Mouse (Mus musculus) left cerebral cortex, postnatal 14 days (tissue): ENCODE measurements around the gene Foxp4. TPM values are rescaled to one million over a fixed set of nuclear protein-coding genes. Genes with fewer than 3 reads are reported as not detected.

ENCODE experiments used
- DNase-seq, 2 experiments: peaks; one replicate each; pipeline ENCODE4 v3.0.0; 2021 to 2022; ENCODE audit warnings: low spot score in 2 of 2, mixed read lengths in 1 of 2
- intact Hi-C: fragments of 180-260 bp; cut with DNase I; formaldehyde crosslinking; loops from one replicate; pipeline ENCODE4 v1.15.1; 2025
- total RNA-seq, 2 experiments: library from RNA; stranded (reverse); gene quantifications; 2 replicates each; pipeline ENCODE4 v1.2.3; 2021

Foxp4 gene
- total RNA-seq, 2 experiments from 2014 or later, result 43.1 to 55.1 TPM

DNA sequence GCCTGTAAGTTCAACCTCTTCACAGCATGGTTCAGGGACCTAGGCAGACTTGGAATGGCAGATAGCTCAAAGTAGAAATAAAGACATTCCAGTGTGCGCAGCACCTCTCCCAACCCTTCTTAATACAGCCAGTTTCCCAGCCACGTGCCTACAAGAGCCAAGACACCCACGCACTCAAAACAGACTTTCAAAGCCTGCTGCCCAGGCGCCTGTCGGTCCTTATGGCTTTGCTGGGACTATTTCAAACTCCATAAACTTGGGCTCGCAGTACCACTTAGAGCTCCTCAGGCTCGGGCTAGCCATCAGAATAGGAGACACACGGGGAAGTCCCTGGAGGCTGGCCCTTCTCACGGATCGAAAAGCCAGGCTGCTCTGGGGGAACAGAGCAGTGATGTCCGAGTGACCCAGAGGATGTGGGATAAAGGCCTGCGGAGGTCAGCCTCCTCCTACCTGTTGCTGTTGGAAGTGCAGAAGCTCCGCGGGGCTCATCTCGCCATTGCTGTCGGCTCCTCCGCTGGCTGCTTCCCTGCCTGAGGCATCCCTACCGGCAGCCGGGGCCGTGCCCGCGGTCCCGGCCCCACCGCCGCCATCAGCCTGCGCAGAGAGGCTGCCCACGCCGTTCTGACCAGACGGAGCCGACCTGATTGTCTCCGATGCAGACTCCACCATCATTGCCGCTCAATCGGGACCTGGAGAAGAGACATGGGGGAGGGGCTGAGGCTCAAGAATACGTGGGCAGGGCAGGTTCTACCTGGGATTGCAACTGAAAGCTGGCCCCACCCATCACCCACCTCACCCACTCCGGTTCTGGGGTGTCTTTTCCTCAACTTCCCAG is 20.4 kb downstream of the Foxp4 start:
- DNase-seq, result peak in 1 of 2 experiments; percentile 45
- intact Hi-C loops, result no loop called here

- intact Hi-C loops, result no loop called here
- no peak for DNase-seq
Measured at GRCm38 (mm10) chr17:47901782-47902181, 22.7 kb downstream of the Foxp4 start.

- no peak for DNase-seq
- intact Hi-C loops, result no loop called here
Measured at GRCm38 (mm10) chr17:47900716-47901115, 23.7 kb downstream of the Foxp4 start.

DNA sequence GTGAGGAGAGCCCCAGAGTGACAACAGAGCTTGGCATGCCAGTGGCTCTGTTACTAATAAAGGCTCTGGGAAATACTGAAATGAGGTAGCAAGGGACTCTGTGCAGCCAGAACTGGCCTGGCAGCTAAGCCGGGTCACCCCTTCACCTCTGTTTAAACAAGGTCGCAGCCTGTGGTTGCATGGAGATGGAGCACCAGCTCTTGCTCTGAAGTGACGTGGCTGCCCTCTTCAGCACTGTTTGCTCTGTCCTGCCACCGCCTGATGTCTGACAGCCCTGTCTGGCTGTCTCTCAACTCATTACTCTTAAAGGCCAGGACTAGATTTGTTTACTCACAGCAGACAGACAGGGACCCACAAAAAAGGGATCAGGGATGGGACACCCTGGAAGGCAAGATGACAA is 25.3 kb downstream of the Foxp4 start:
- intact Hi-C loops, result no loop called here
- DNase-seq, result no peak

DNA sequence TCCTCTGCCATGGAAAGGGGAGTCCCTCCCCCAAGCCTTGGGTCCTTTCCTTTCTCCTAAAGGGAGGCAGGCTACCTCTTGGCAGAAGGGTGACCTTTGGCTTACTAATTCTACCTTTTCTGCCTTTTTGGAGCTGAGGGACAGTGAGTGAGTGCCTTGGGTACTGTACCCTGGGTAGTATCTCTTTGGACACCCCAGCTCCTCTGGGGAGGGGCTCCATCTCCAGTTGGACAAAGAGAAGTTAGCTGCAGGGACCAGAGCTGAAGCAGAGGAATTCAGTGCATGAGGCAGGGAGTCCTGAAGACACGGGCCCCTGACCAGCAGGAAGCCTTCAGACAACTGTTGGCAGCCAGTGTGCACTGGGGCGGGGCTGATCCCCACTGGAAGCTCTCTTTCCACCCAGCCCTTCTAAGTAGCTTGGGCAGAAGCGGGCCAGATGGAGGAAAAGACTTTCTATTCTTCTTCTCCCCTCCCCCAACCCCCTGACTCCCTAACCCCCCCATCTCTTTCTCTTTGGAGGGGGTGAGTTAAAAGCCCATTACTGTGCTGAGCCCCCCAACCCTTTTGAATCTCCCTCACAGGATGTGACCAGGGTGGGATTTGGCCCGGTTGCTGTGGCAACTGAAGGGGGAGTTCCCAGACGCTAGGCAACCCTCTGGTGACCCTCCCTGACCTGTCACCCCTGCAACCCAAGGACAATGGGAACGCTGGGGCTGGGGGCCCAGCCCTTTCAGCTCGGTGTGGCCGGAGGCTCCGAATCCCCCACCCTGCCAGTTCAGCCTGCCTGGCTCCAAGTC is 26.3 kb downstream of the Foxp4 start:
- no peak for DNase-seq
- intact Hi-C loops, result no loop called here

- intact Hi-C loops, result no loop called here
- no peak for DNase-seq
Measured at GRCm38 (mm10) chr17:47889727-47890126, 34.7 kb downstream of the Foxp4 start.

- DNase-seq, result no peak
- intact Hi-C loops, result no loop called here
Measured at GRCm38 (mm10) chr17:47889267-47889666, 35.2 kb downstream of the Foxp4 start.

DNA sequence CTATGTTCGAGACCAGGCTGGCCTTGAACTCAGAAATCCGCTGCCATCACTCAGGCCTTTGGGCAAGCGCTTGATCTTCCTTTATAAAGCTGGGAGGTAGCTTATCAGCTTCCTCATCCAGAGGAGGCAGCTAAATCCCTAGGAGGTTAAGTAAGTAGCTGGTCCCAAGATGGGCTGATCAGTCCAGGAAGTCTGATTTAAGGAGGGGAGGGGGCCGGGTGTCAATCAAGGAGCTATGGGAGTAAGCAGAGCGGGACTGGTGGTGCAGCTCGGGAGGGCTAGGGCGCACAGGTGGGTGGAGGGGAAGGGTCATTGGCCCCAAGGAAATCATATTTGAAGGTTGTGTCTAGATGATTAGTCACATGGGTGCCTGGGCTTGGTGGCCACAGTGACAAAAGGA is 35.8 kb downstream of the Foxp4 start:
- DNase-seq, result no peak
- intact Hi-C loops, result no loop called here

DNA sequence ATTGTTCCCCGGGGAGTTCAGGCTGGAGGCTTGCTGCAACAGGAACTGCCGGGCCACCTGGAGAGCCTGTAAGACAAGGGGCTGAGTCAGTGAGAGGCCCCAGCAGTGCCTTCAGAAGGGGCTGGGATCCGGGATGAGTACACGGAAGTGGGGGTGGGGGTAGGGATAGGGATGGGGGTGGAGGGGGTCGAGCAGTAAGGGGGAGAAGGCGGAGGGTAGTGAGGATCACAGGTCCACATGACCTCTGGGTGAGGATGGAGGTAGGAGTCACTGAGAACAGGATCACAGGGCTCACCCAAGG is 36.3 kb downstream of the Foxp4 start:
- no peak for DNase-seq

DNA sequence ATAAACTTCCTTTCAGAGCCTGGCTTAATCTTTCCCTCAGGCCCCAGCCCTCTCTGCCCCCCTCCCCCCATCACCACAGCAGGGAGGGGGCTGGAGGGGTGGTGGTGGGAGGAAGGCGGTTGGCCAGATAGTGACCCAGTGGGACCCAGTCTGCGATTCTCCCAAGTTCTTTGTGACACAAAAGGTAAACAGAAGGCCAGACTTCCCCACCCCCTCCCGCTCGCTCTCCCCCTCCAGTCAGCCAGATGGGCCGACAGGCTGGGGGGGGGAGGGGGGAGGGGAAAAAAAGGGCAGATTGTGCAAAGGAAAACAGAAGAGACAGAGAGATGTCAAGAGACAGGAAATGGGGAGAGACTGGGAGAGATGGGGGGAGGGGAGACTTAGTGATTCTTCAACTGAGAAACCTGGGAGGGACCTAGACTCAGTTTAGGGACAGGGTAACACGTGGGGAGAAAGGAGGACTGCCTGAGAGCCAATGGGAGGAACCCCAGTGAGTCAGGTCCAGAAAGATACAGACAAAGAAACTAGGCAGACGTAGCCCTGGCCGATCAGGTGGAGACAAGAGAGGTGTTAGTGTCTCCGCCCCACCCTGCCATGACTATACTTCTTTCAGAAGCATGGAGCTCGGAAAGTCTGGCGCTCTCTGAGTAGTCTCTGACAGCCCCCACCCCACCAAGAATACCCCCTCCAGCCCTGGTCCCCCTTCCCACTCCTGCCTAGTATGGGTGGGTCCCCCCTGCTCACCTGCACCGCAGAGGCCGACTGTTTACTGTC is 36.9 kb downstream of the Foxp4 start:
- intact Hi-C loops, result no loop called here
- DNase-seq, result no peak

More for the DNA sequence above, 36.3 kb downstream of the Foxp4 start:
- intact Hi-C loops, result no loop called here

GRCm38 (mm10) chr17:47883099-47883498 is 41.3 kb downstream of the Foxp4 start:
- intact Hi-C loops, result no loop called here
- no peak for DNase-seq

GRCm38 (mm10) chr17:47881330-47881729 is 43.1 kb downstream of the Foxp4 start:
- intact Hi-C loops, result no loop called here
- no peak for DNase-seq

GRCm38 (mm10) chr17:47879207-47879606 is 45.2 kb downstream of the Foxp4 start:
- no peak for DNase-seq
- intact Hi-C loops, result loop anchor here (5.0 kb wide), 1 partner anchor 43 kb away; the partner anchor contains the start of gene Foxp4

- intact Hi-C loops, result loop anchor here (5.0 kb wide), 1 partner anchor 44 kb away; the partner anchor contains the start of gene Foxp4
- DNase-seq, result peak; percentile 75 to 89
Measured at GRCm38 (mm10) chr17:47878378-47879089, 45.9 kb downstream of the Foxp4 start.

DNA sequence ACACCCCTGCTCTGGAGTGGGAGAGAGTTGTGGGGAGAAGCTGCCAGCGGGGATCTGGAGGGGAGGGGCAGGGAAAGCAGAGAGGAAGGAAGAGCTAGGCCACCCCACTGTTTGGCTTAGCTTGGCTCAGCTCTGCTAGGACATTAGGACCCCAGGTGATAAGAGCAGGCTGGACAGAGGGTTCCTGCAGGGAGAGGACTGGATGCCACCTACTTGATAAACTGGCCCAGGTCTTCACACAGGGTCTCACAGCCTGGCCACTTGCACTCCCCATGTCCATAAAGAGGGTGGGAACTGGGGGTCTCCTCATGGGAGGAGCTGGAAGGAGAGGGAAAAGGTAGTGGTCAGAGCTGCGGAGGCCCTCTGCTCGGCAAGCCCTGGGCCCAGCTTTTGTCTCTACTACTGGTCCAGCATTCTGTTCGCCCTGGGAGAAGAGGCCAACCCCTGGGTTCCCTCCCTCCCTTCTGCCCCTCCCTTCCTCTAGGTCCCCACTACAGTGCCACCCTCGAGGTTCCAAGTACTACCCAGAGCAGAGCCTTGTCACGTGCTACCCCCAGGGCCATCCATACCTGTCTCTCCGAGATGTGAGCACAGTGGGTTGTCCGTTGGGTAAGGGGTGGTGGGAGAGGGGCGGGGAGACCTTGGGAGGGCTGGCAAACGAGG is 46.6 kb downstream of the Foxp4 start:
- intact Hi-C loops, result loop anchor here (5.0 kb wide), 1 partner anchor 44 kb away; the partner anchor contains the start of gene Foxp4

GRCm38 (mm10) chr17:47876776-47877714 is 47.4 kb downstream of the Foxp4 start:
- intact Hi-C loops, result loop anchor here (5.0 kb wide), 1 partner anchor 45 kb away; the partner anchor contains the start of gene Foxp4

More for the DNA sequence above, 46.6 kb downstream of the Foxp4 start:
- DNase-seq, result no peak

GRCm38 (mm10) chr17:47873341-47873791 is 51.1 kb downstream of the Foxp4 start:
- DNase-seq, result peak; percentile 90 to 94
- intact Hi-C loops, result loop anchor here (2.0 to 5.0 kb wide), 3 partner anchors 174 to 464 kb away; no protein-coding TSS in a partner anchor

More at GRCm38 (mm10) chr17:47876776-47877714, 47.4 kb downstream of the Foxp4 start:
- no peak for DNase-seq
